Mouse (Mus musculus): ENCODE results near the gene Mrpl37. TPM values are rescaled to one million over a fixed set of nuclear protein-coding genes. Genes with fewer than 3 reads are reported as not detected.

The Mrpl37 gene
- polyA plus RNA-seq, 1 experiment = 104 TPM

GRCm38 (mm10) chr4:107017257-107017656 lies 49.4 kb downstream of the Mrpl37 start:
- Histone ChIP-seq H3K4me3 (ENCODE audit: insufficient read depth, low read depth, low read length) (no peak overlapping the region), H3K27ac (replicated peaks; ENCODE audit: low read depth, low read length) (no peak overlapping the region), H3K4me1 (ENCODE audit: control insufficient read depth, insufficient read depth, insufficient read length, low read length) (peaks cover 38% of the 10 kb centered on the region)

DNA sequence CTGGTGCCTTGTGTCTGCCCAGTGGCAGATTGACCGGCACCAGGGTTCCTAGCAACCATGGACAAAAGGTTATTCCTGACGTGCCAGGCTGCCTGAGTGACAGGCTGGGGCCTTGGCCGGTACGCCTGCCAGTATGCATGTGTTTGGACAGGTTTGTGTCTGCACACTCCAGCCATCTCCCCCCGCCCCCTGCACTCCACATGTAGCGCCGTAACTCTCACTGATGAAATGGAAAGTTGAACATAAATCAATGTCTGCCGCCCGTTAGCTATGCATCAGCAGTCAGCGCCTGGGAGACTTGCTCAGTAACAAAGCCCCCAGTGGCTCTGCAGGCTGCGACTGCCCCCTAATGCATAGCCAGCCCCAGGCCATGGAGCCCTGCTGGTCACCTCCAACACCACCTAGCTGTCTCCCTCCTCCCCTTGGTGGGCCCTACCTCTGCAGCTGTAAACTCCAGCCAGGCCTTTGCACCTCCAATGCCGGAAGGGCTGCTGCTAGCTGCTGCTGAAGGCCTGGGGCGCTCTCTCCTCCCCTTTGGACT lies 50.6 kb downstream of the Mrpl37 start:
- Histone ChIP-seq H3K27ac (replicated peaks; ENCODE audit: low read depth, low read length) (no peak overlapping the region), H3K4me3 (ENCODE audit: insufficient read depth, low read depth, low read length) (no peak overlapping the region), H3K4me1 (ENCODE audit: control insufficient read depth, insufficient read depth, insufficient read length, low read length) (peaks cover 38% of the 10 kb centered on the region)

- H3K4me3 ChIP-seq (ENCODE audit: insufficient read depth, low read depth, low read length) = no peak overlapping the region
- H3K27ac ChIP-seq (replicated peaks; ENCODE audit: low read depth, low read length) = no peak overlapping the region
- peaks cover 30% of the 10 kb centered on the region for H3K4me1 ChIP-seq (ENCODE audit: control insufficient read depth, insufficient read depth, insufficient read length, low read length)
These were observed 52.8 kb downstream of the Mrpl37 start for GRCm38 (mm10) chr4:107013817-107014260.

DNA sequence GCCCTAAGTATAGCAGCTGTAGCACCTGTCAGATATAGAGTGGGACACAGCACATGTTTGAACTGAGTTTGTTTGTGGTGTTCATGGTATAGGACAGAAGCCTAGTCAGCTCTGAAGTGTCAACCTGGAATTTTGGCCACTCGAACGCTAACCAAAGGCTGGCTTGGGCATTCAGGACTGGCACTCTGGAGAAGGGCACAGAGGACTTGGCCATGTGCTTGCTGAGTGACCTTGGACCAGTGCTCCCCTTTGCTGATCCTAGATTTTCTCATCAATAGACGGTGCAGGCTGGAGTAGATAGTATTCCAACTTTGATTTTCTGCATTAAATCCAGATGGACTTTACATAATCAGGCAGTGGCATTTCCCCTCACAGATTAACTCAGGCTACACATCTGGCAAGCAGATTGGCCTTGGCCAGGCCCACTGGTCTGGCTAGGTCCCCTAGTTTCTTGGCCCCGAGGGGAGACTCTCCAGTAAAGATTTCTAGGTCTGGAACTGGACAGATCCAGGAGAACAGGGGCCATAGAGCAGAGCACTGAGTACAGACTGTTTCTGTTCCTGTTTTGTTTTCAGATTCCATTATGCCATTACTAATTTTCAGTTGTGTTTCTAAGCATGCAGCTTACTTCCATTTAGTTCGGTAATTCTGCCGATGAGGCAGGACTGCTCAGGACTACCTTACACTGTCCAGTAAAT lies 53.4 kb downstream of the Mrpl37 start:
- peak overlapping the region; percentile 46 for H3K27ac ChIP-seq (replicated peaks; ENCODE audit: low read depth, low read length)
- H3K4me1 ChIP-seq (ENCODE audit: control insufficient read depth, insufficient read depth, insufficient read length, low read length) = peaks cover 30% of the 10 kb centered on the region
- no peak overlapping the region for H3K4me3 ChIP-seq (ENCODE audit: insufficient read depth, low read depth, low read length)

GRCm38 (mm10) chr4:107012574-107012973 lies 54.1 kb downstream of the Mrpl37 start:
- Histone ChIP-seq H3K27ac (replicated peaks; ENCODE audit: low read depth, low read length) (peak overlapping the region; percentile 46), H3K4me3 (ENCODE audit: insufficient read depth, low read depth, low read length) (no peak overlapping the region), H3K4me1 (ENCODE audit: control insufficient read depth, insufficient read depth, insufficient read length, low read length) (peaks cover 30% of the 10 kb centered on the region)

GRCm38 (mm10) chr4:107012005-107012478 lies 54.6 kb downstream of the Mrpl37 start:
- no peak overlapping the region for H3K27ac ChIP-seq (replicated peaks; ENCODE audit: low read depth, low read length)
- peaks cover 30% of the 10 kb centered on the region for H3K4me1 ChIP-seq (ENCODE audit: control insufficient read depth, insufficient read depth, insufficient read length, low read length)

GRCm38 (mm10) chr4:107011325-107012004 lies 55.2 kb downstream of the Mrpl37 start:
- peaks cover 28% of the 10 kb centered on the region for H3K4me1 ChIP-seq (ENCODE audit: control insufficient read depth, insufficient read depth, insufficient read length, low read length)
- no peak overlapping the region for H3K4me3 ChIP-seq (ENCODE audit: insufficient read depth, low read depth, low read length)
- H3K27ac ChIP-seq (replicated peaks; ENCODE audit: low read depth, low read length) = no peak overlapping the region

More at GRCm38 (mm10) chr4:107012005-107012478, 54.6 kb downstream of the Mrpl37 start:
- H3K4me3 ChIP-seq (ENCODE audit: insufficient read depth, low read depth, low read length) = no peak overlapping the region

- no peak overlapping the region for H3K27ac ChIP-seq (replicated peaks; ENCODE audit: low read depth, low read length)
- H3K4me1 ChIP-seq (ENCODE audit: control insufficient read depth, insufficient read depth, insufficient read length, low read length) = peaks cover 26% of the 10 kb centered on the region
- no peak overlapping the region for H3K4me3 ChIP-seq (ENCODE audit: insufficient read depth, low read depth, low read length)
These were observed 57.1 kb downstream of the Mrpl37 start for GRCm38 (mm10) chr4:107009548-107009947.

GRCm38 (mm10) chr4:107008161-107008560 lies 58.5 kb downstream of the Mrpl37 start:
- Histone ChIP-seq H3K4me1 (ENCODE audit: control insufficient read depth, insufficient read depth, insufficient read length, low read length) (peaks cover 24% of the 10 kb centered on the region), H3K4me3 (ENCODE audit: insufficient read depth, low read depth, low read length) (no peak overlapping the region), H3K27ac (replicated peaks; ENCODE audit: low read depth, low read length) (no peak overlapping the region)

- Histone ChIP-seq H3K4me3 (ENCODE audit: insufficient read depth, low read depth, low read length) (no peak overlapping the region), H3K4me1 (ENCODE audit: control insufficient read depth, insufficient read depth, insufficient read length, low read length) (peaks cover 22% of the 10 kb centered on the region), H3K27ac (replicated peaks; ENCODE audit: low read depth, low read length) (no peak overlapping the region)
These were observed 59.3 kb downstream of the Mrpl37 start for GRCm38 (mm10) chr4:107007359-107007758.

GRCm38 (mm10) chr4:107006807-107007206 lies 59.9 kb downstream of the Mrpl37 start:
- Histone ChIP-seq H3K4me1 (ENCODE audit: control insufficient read depth, insufficient read depth, insufficient read length, low read length) (peaks cover 16% of the 10 kb centered on the region), H3K4me3 (ENCODE audit: insufficient read depth, low read depth, low read length) (no peak overlapping the region), H3K27ac (replicated peaks; ENCODE audit: low read depth, low read length) (no peak overlapping the region)

GRCm38 (mm10) chr4:107006229-107006628 lies 60.4 kb downstream of the Mrpl37 start:
- Histone ChIP-seq H3K4me3 (ENCODE audit: insufficient read depth, low read depth, low read length) (no peak overlapping the region), H3K4me1 (ENCODE audit: control insufficient read depth, insufficient read depth, insufficient read length, low read length) (peaks cover 16% of the 10 kb centered on the region), H3K27ac (replicated peaks; ENCODE audit: low read depth, low read length) (no peak overlapping the region)

Other genes with a start within 250 kb of the Mrpl37 start
- 31.3 and 36.4 TPM in 2 replicates for gene Ssbp3, start 156.2 kb downstream of the Mrpl37 start, polyA plus RNA-seq (2012; ENCODE audit: insufficient read depth, insufficient read length, missing spikeins)
- 5.2 and 12.3 TPM in 2 replicates for gene Cyb5rl, start 120 bp upstream of the Mrpl37 start, polyA plus RNA-seq (2012; ENCODE audit: insufficient read depth, insufficient read length, missing spikeins)
- gene Cdcp2, start 30.0 kb upstream of the Mrpl37 start, polyA plus RNA-seq (2012; ENCODE audit: insufficient read depth, insufficient read length, missing spikeins) = not detected in 2 replicates
- 210 and 225 TPM in 2 replicates for gene Tmem59, start 111.5 kb upstream of the Mrpl37 start, polyA plus RNA-seq (2012; ENCODE audit: insufficient read depth, insufficient read length, missing spikeins)
- gene Tceanc2, start 112.2 kb upstream of the Mrpl37 start, polyA plus RNA-seq (2012; ENCODE audit: insufficient read depth, insufficient read length, missing spikeins) = 15.9 and 18.4 TPM in 2 replicates
- gene Ldlrad1, start 142.3 kb upstream of the Mrpl37 start, polyA plus RNA-seq (2012; ENCODE audit: insufficient read depth, insufficient read length, missing spikeins) = not detected in 2 replicates
- 6.9 and 9.2 TPM in 2 replicates for gene Lrrc42, start 186.7 kb upstream of the Mrpl37 start, polyA plus RNA-seq (2012; ENCODE audit: insufficient read depth, insufficient read length, missing spikeins)
- gene Hspb11, start 186.7 kb upstream of the Mrpl37 start, polyA plus RNA-seq (2012; ENCODE audit: insufficient read depth, insufficient read length, missing spikeins) = 30.9 and 58.4 TPM in 2 replicates
- gene Dio1, start 240.3 kb upstream of the Mrpl37 start, polyA plus RNA-seq (2012; ENCODE audit: insufficient read depth, insufficient read length, missing spikeins) = not detected in 2 replicates
- gene Yipf1, start 247.5 kb upstream of the Mrpl37 start, polyA plus RNA-seq (2012; ENCODE audit: insufficient read depth, insufficient read length, missing spikeins) = 43.6 and 53.2 TPM in 2 replicates

Measured in brown adipose tissue, adult 24 weeks (tissue).